Mouse (Mus musculus): ENCODE results near the gene Casq2. TPM values are rescaled to one million over a fixed set of nuclear protein-coding genes. Genes with fewer than 3 reads are reported as not detected.
"Not testable (repeated sequence)": the region's sequence is repeated elsewhere in the genome, so short reads cannot be mapped to it uniquely, and the experiment has no call there.

Casq2 gene
- polyA plus RNA-seq, 1 experiment from 2014 or later: 0.17 TPM

DNA sequence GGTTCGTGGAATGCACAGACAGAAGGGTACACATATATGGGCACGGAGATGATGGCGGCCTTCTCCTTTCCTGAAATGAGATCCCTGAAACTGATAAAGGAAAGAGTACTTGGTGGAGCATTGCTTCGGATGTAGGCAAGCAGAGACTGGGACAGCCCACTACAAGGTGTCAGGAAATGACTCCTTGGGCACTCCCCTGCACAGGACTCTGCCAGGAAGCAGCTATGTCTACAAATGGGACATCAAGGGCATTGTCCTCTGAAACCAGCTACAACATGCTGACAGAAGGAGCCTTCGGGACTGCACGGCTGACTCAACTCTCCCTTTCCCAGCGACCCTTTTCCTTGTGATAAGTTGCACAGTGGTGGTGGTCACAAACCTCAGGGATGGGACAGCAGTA, 70.5 kb downstream of the Casq2 start:
- POLR2A ChIA-PET: interaction anchor here (0.7 to 1.0 kb wide), 2 partner anchors 11 to 505 kb away, joined by 3 to 4 read pairs; no protein-coding TSS in a partner anchor
- DNase-seq (ENCODE audit: low read depth, low spot score): no peak
- no peak for TF ChIP-seq CTCF (IDR thresholded peaks at IDR 0.05)
- in situ Hi-C loops (cut with MboI; ENCODE audit: low pct_unique_long_range_greater_than_20kb): no loop called here
- ATAC-seq: no peak
- CTCF ChIA-PET: interaction anchor here (1.5 to 1.7 kb wide), 3 partner anchors 12 to 15 kb away, joined by 3 to 4 read pairs (median 3); no protein-coding TSS in a partner anchor
- no peaks in the 10 kb centered on the region for H3K27me3 ChIP-seq

DNA sequence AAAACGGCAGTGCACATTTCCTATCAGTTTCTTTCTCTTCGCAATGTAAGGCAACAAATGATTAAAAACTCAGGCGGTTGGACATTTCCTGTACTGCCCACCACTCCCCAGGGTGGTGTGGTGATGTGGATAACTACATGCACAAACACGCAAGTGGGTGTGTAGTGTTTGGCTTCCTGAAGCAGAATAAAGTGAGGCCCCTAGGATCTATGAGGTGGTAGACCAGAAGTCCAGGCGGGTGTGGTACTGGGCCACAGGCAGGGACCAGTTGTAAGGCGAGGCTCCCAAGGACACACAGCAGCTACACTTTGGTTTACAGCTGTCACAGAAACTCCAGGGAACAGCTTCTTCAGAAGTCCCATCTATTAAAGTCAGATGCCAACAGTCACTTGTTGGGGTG, 71.4 kb downstream of the Casq2 start:
- H3K27me3 ChIP-seq: no peaks in the 10 kb centered on the region
- ATAC-seq: no peak
- no peak for DNase-seq (ENCODE audit: low read depth, low spot score)
- TF ChIP-seq CTCF (IDR thresholded peaks at IDR 0.05): no peak
- POLR2A ChIA-PET: interaction anchor here (1.0 kb wide), 1 partner anchor 10 kb away, joined by 3 read pairs; no protein-coding TSS in a partner anchor
- CTCF ChIA-PET: interaction anchor here (1.1 to 1.7 kb wide), 4 partner anchors 9 to 16 kb away, joined by 3 to 4 read pairs (median 4); no protein-coding TSS in a partner anchor
- in situ Hi-C loops (cut with MboI; ENCODE audit: low pct_unique_long_range_greater_than_20kb): no loop called here

DNA sequence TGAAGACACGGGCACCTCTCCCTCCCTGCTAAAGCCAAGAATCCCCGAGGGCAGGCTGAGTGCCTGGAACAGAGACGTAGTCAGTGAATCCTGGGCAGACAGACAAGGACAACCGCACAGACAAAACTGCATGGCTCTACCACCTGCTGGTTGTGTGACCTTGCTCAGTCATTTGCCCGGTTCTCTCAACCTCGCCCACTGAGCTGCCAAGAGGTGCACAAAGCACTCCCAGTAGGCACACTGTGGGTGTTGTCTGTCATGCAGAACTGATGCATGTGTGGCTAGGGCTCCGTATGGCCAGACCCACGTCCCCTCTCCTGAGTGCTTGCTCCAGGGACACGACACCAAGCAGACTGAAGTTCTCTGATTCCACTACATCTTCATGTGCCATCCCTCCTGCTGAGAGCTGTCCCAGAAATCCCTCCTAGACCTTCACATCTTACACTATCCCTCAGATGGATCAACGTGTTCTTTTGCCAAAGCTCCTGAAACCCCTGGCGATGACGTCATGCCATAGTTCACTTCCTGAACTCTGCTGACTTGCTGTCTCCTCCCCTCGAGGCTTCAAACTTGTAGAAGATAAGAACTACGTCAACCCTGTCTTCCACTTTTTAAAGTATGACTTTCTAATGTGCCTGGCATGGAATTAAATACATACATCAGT, 72.7 kb downstream of the Casq2 start:
- no peak for ATAC-seq
- POLR2A ChIA-PET: no interaction called here

DNA sequence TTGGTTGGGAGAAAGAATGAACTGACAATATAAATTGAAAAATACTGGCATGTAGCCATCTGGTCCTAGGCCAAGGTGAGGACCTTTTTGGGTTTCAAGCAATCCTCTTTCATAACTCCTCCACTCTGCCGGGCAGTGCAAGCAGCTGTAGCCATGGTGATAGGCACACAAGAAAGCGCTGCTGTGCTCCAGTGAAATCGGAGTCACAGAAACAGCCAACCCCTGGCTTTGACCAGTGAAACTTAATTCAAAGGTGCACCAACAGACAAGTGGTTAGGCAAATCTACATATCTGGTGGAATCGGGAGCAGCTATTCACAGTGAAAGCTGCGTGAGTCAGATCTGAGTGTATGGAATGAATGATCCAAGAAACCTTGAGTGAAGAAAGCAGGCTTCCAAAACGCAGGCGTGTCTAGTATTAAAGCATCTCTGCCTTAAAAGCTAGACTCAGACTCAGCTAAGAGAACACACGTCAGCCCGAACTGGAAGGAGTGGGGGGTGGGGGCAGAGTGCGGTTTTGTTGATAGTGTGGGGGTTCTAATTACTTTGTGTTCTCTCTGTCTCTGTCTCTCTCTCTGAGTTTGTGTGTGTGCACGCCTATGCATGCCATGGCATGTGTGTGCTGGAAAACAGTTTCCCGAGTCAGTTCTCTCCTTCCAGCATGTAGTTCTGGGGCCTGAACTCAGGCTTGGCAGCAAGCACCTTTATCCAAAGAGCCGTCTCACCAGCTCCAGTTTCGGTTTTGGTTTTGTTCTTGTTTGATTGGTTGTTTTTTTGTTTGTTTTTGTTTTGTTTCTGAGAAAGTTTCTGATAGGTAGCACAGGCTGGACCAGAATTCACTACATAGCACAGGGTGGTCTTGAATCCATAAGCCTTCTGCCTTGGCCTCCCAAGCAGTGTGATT, 73.5 kb downstream of the Casq2 start:
- CTCF ChIA-PET: interaction anchor here (2.4 kb wide), 1 partner anchor 20 kb away, joined by 7 read pairs; no protein-coding TSS in a partner anchor
- no peak for TF ChIP-seq CTCF (IDR thresholded peaks at IDR 0.05)
- in situ Hi-C loops (cut with MboI; ENCODE audit: low pct_unique_long_range_greater_than_20kb): no loop called here
- ATAC-seq (no peak), DNase-seq (ENCODE audit: low read depth, low spot score) (no peak)
- H3K27me3 ChIP-seq: no peaks in the 10 kb centered on the region
- POLR2A ChIA-PET: interaction anchor here (0.6 kb wide), 1 partner anchor 717 kb away, joined by 3 read pairs; no protein-coding TSS in a partner anchor

More for the DNA sequence above, 72.7 kb downstream of the Casq2 start:
- DNase-seq (ENCODE audit: low read depth, low spot score): no peak
- no peaks in the 10 kb centered on the region for H3K27me3 ChIP-seq
- CTCF ChIA-PET: interaction anchor here (2.4 kb wide), 1 partner anchor 19 kb away, joined by 7 read pairs; no protein-coding TSS in a partner anchor
- in situ Hi-C loops (cut with MboI; ENCODE audit: low pct_unique_long_range_greater_than_20kb): no loop called here
- TF ChIP-seq CTCF (IDR thresholded peaks at IDR 0.05): no peak

DNA sequence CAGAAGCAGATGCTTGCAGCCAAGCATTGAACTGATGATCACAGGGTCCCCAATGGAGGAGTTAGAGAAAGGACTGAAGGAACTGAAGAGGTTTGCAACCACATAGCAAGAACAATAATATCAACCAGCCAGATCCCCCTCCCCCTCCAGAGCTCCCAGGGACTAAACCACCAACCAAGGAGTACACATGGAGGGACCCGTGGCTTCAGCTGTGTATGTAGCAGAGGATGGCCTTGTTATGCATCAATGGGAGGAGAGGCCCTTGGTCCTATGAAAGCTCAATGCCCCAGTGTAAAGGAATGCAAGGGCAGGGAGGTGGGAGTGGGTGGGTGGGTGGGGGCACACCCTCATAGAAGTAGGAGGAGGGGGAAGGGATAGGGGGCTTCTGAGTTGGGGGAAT, 77.6 kb downstream of the Casq2 start:
- CTCF ChIA-PET; POLR2A ChIA-PET; in situ Hi-C loops (cut with MboI; ENCODE audit: low pct_unique_long_range_greater_than_20kb); DNase-seq (ENCODE audit: low read depth, low spot score); H3K27me3 ChIP-seq; ATAC-seq: not testable (repeated sequence)

DNA sequence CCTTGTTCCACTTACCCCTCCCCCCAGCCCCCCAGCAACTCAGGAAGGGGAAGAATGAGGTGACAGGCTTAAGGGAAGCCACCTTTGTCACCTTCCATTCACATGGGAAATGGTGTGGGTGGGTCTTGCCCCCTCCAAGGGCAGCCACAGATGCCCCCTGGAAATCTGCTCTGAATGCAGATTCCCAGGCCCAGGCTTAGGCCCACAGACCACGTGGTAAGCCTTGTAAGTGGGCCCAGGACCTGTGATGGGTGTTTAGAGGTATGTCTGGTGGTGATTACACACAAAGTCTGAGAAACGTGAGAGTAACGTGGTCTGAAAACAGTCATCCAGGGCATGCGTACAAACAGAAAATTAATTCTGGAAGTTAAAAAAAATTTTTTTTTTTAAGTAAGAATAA, 78.7 kb downstream of the Casq2 start:
- in situ Hi-C loops (cut with MboI; ENCODE audit: low pct_unique_long_range_greater_than_20kb): no loop called here
- TF ChIP-seq CTCF (IDR thresholded peaks at IDR 0.05): no peak
- CTCF ChIA-PET: no interaction called here
- POLR2A ChIA-PET: no interaction called here
- no peak for ATAC-seq
- no peak for DNase-seq (ENCODE audit: low read depth, low spot score)
- H3K27me3 ChIP-seq: no peaks in the 10 kb centered on the region

DNA sequence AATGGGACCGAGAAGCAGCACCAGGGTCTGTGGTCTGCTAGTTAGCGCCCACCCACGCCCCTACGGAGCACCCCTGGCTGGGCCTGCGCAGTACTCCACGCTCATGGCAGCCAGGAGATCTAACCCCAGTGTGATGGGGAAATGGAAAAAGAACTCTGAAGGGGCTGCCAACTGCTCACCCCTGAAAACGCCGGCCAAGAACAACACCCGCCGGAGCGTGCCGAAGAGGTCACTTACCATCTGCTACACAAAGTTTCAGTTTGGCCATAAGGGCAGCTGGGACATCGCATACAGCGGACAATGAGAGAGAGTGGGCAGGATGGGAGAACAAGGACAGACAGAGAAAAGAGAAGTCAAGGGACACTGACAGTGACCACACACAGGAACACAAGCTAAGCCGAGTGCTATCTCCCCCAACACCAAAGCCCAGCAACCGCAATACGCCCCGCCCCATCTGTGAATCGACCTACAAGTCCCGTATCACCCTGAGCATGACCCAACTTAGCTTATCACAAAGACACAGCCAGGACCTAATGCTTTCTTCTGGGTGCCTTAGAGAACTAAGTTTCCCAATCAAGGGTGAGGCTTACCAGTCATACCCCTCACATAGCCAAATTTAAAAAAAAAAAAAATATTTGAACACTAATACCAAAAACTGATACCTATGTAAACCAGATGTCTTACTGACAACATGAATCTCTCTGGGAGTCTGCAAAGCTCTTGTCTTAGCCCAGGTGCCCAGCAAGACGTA, 79.5 kb downstream of the Casq2 start:
- in situ Hi-C loops (cut with MboI; ENCODE audit: low pct_unique_long_range_greater_than_20kb): no loop called here
- POLR2A ChIA-PET: no interaction called here
- ATAC-seq: no peak
- CTCF ChIA-PET: interaction anchor here (1.2 to 1.4 kb wide), 2 partner anchors 8 to 27 kb away, joined by 3 to 4 read pairs; no protein-coding TSS in a partner anchor
- H3K27me3 ChIP-seq: no peaks in the 10 kb centered on the region
- no peak for DNase-seq (ENCODE audit: low read depth, low spot score)
- no peak for TF ChIP-seq CTCF (IDR thresholded peaks at IDR 0.05)

DNA sequence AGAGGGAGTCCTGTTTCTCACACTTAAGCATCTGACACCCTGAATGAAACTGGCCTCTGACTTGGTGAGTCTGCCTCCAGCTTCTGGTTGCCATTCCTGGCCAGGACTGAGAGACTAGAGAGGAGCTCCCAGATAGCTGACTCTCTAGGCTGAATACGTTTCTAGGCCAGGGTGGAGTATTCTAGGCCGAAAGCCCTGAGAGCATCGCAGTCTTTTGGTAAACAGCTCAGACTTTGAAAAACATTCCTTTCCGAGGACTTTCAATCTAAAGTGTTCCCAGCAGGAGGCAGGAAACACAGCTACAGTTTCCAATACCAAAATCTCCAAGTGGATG, 80.0 kb downstream of the Casq2 start:
- H3K27me3 ChIP-seq: no peaks in the 10 kb centered on the region
- CTCF ChIA-PET: interaction anchor here (1.2 to 1.4 kb wide), 2 partner anchors 9 to 27 kb away, joined by 3 to 4 read pairs; no protein-coding TSS in a partner anchor
- POLR2A ChIA-PET: no interaction called here
- no peak for TF ChIP-seq CTCF (IDR thresholded peaks at IDR 0.05)
- in situ Hi-C loops (cut with MboI; ENCODE audit: low pct_unique_long_range_greater_than_20kb): no loop called here
- no peak for ATAC-seq
- DNase-seq (ENCODE audit: low read depth, low spot score): no peak

DNA sequence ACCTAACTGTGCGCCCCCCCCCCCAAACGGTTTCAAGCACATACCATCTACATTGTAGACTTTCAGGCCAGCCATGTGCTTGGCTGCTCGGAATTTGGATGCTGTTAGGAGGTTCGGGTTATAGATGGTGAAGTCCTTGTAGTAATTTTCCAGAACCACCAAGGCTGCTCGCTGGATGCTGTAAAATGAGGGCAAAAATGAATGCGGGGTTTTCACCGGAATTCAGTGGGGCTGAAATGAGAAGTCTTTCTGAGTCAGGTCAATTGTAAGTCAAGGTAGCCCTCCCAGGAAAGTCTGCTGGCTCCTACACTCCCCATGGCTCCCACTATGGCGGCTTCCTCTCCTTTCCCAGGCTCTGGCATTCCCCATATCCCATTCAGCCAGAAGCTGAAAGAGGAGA, 80.6 kb downstream of the Casq2 start:
- in situ Hi-C loops (cut with MboI; ENCODE audit: low pct_unique_long_range_greater_than_20kb): no loop called here
- no peaks in the 10 kb centered on the region for H3K27me3 ChIP-seq
- ATAC-seq: no peak
- no peak for DNase-seq (ENCODE audit: low read depth, low spot score)
- no peak for TF ChIP-seq CTCF (IDR thresholded peaks at IDR 0.05)
- POLR2A ChIA-PET: interaction anchor here (1.4 kb wide), 1 partner anchor 10 kb away, joined by 3 read pairs; no protein-coding TSS in a partner anchor
- CTCF ChIA-PET: interaction anchor here (1.0 to 1.4 kb wide), 3 partner anchors 9 to 77 kb away, joined by 3 to 4 read pairs (median 3); no protein-coding TSS in a partner anchor
